10 mouse cellular contexts compared by ENCODE assay signal in genomic region chr13:99185573-99185972, GRCm38 (mm10). TPM values are rescaled to one million over a fixed set of nuclear protein-coding genes. Genes with fewer than 3 reads are reported as not detected.
A peak's percentile ranks its signal among the peaks of the same experiment; 100 is the strongest.
DNase-seq lines count a peak whose midpoint lies in the region; TF ChIP-seq lines count a peak whose summit lies in the region.
"Had no signal": no experiment of that assay in that cellular context is flagged by ENCODE, and none has a peak within 500 bp of the region (broad histone marks: within the 10 kb centered on the region; RNA-seq: fewer than 3 reads in every experiment).

No protein-coding gene starts in this region.

- DNase-seq in gastrocnemius, adult 18-20 months (ENCODE audit: low spot score) = peak; percentile 82
- DNase-seq in gastrocnemius, postnatal 4 days (ENCODE audit: low spot score in 2 of 2) = no peak
- no peak for DNase-seq in layer of hippocampus, adult 2 months (ENCODE audit: low spot score in 2 of 2)
- no peak for DNase-seq in layer of hippocampus, postnatal 36 days
- peak; percentile 18 to 39 for DNase-seq in heart, postnatal 14 days
- DNase-seq in cerebellum, postnatal 14 days = no peak
- no peak for DNase-seq in adrenal gland, postnatal 36 days
- DNase-seq: cerebellum, postnatal 25 days had no signal

- peak overlapping the region; percentile 31 for H3K4me3 ChIP-seq in layer of hippocampus, adult 2 months
- H3K4me3 ChIP-seq in brown adipose tissue, adult 24 weeks (ENCODE audit: insufficient read depth, low read depth, low read length) = peak overlapping the region; percentile 80

- H3K4me1 ChIP-seq in brown adipose tissue, adult 24 weeks (ENCODE audit: control insufficient read depth, insufficient read depth, insufficient read length, low read length) = peaks cover 15% of the 10 kb centered on the region

- TF ChIP-seq CTCF in layer of hippocampus, adult 2 months (conservative IDR thresholded peaks at IDR 0.05) = no peak

- H3K27ac ChIP-seq in layer of hippocampus, adult 2 months = peak overlapping the region; percentile 85
- H3K27ac ChIP-seq in brown adipose tissue, adult 24 weeks (replicated peaks; ENCODE audit: low read depth, low read length) = peak overlapping the region; percentile 99
- H3K27ac ChIP-seq: liver, embryonic 14.5 days had no signal

- intact Hi-C loops in heart, postnatal 14 days (cut with DNase I) = no loop called here

RNA-seq across cellular contexts. Expression of gene Zfp366, which starts 0.9 kb away (rescaled TPM):
- 1 to 10 TPM; 3.8 to 3.9 TPM for total RNA-seq in gastrocnemius, adult 18-20 months (2021)
- total RNA-seq in gastrocnemius, postnatal 4 days (2021) = 1 to 10 TPM; 6.0 to 6.4 TPM
- 1 to 10 TPM; 2.5 to 4.9 TPM for total RNA-seq in layer of hippocampus, adult 2 months (2021)
- 1 to 10 TPM; 4.1 to 4.7 TPM for total RNA-seq in layer of hippocampus, postnatal 36 days (2021)
- 2.8 and 6.6 TPM in 2 replicates for polyA plus RNA-seq in brown adipose tissue, adult 24 weeks (2012; ENCODE audit: insufficient read depth, insufficient read length, missing spikeins)
- 10 to 100 TPM; 19.7 to 21.2 TPM for total RNA-seq in heart, postnatal 14 days (2021)
- total RNA-seq in adrenal gland, postnatal 36 days (2021) = 10 to 100 TPM in 1 of 2 experiments, 1 to 10 TPM in 1; 3.4 to 10.1 TPM

Comparison
In these comparisons a context has a peak if more than half of its experiments do, and no peak if none do; other contexts are left out.
1. DNase-seq: peak in gastrocnemius, adult 18-20 months (single experiment) and heart, postnatal 14 days (2 of 2); none in gastrocnemius, postnatal 4 days (0 of 2), layer of hippocampus, adult 2 months (0 of 2), layer of hippocampus, postnatal 36 days (0 of 2), cerebellum, postnatal 14 days (0 of 2) and adrenal gland, postnatal 36 days (0 of 2).